Mouse (Mus musculus): ENCODE measurements at regions not wholly inside any gene's neighbourhood (a gene's known extent, or its start where the extent isn't known, plus 50 kb on each side); places are given as distances from the start of the nearest gene placed in this dataset.
"Not testable (repeated sequence)": the region's sequence is repeated elsewhere in the genome, so short reads cannot be mapped to it uniquely, and the experiment has no call there.

GRCm38 (mm10) chr15:41920270-41920669, 1786.1 kb downstream of the 9330182O14Rik start:
- DNase-seq (ENCODE audit: low spot score in 2 of 2) = no peak

- DNase-seq (ENCODE audit: low spot score in 2 of 2) = no peak
Measured at GRCm38 (mm10) chr15:41936697-41937096, 1802.5 kb downstream of the 9330182O14Rik start.

- no peak for DNase-seq (ENCODE audit: low spot score in 2 of 2)
Measured at GRCm38 (mm10) chr15:41945226-41945625, 1811.1 kb downstream of the 9330182O14Rik start.

GRCm38 (mm10) chr15:41947888-41948287, 1813.7 kb downstream of the 9330182O14Rik start:
- no peak for DNase-seq (ENCODE audit: low spot score in 2 of 2)

- DNase-seq (ENCODE audit: low spot score in 2 of 2) = peak in 1 of 2 experiments; percentile 4
Measured at GRCm38 (mm10) chr15:41948347-41949093, 1814.4 kb downstream of the 9330182O14Rik start.

GRCm38 (mm10) chr15:41949094-41949461, 1814.9 kb downstream of the 9330182O14Rik start:
- DNase-seq (ENCODE audit: low spot score in 2 of 2) = no peak

GRCm38 (mm10) chr15:41951276-41951675, 1817.1 kb downstream of the 9330182O14Rik start:
- DNase-seq (ENCODE audit: low spot score in 2 of 2) = no peak

GRCm38 (mm10) chr15:41960597-41960996, 1826.4 kb downstream of the 9330182O14Rik start:
- DNase-seq (ENCODE audit: low spot score in 2 of 2) = no peak

- peak in 1 of 2 experiments; percentile 4 for DNase-seq (ENCODE audit: low spot score in 2 of 2)
Measured at GRCm38 (mm10) chr15:41970877-41971276, 1836.7 kb downstream of the 9330182O14Rik start.

- DNase-seq (ENCODE audit: low spot score in 2 of 2) = peak; percentile 83 to 88
Measured at GRCm38 (mm10) chr15:41973263-41973662, 1839.1 kb downstream of the 9330182O14Rik start.

- no peak for DNase-seq (ENCODE audit: low spot score in 2 of 2)
Measured at GRCm38 (mm10) chr15:41977196-41977595, 1843.0 kb downstream of the 9330182O14Rik start.

- DNase-seq (ENCODE audit: low spot score in 2 of 2) = peak in 1 of 2 experiments; percentile 7
Measured at GRCm38 (mm10) chr15:41977649-41978231, 1843.6 kb downstream of the 9330182O14Rik start.

GRCm38 (mm10) chr15:41983261-41983660, 1849.1 kb downstream of the 9330182O14Rik start:
- no peak for DNase-seq (ENCODE audit: low spot score in 2 of 2)

- DNase-seq (ENCODE audit: low spot score in 2 of 2) = no peak
Measured at GRCm38 (mm10) chr15:41984267-41984666, 1850.1 kb downstream of the 9330182O14Rik start.

GRCm38 (mm10) chr15:41986264-41986663, 1852.1 kb downstream of the 9330182O14Rik start:
- no peak for DNase-seq (ENCODE audit: low spot score in 2 of 2)

GRCm38 (mm10) chr15:41989065-41989464, 1854.9 kb downstream of the 9330182O14Rik start:
- DNase-seq (ENCODE audit: low spot score in 2 of 2) = no peak

GRCm38 (mm10) chr15:41991816-41992215, 1857.7 kb downstream of the 9330182O14Rik start:
- no peak for DNase-seq (ENCODE audit: low spot score in 2 of 2)

- DNase-seq (ENCODE audit: low spot score in 2 of 2) = not testable (repeated sequence)
Measured at GRCm38 (mm10) chr15:42032286-42032685, 1898.1 kb downstream of the 9330182O14Rik start.

GRCm38 (mm10) chr15:42047088-42047976, 1913.2 kb downstream of the 9330182O14Rik start:
- DNase-seq (ENCODE audit: low spot score in 2 of 2) = no peak

GRCm38 (mm10) chr15:42056772-42057171, 1922.6 kb downstream of the 9330182O14Rik start:
- peak; percentile 7 to 24 for DNase-seq (ENCODE audit: low spot score in 2 of 2)

- DNase-seq (ENCODE audit: low spot score in 2 of 2) = no peak
Measured at GRCm38 (mm10) chr15:42068207-42068831, 1934.2 kb downstream of the 9330182O14Rik start.

GRCm38 (mm10) chr15:42069072-42069471, 1934.9 kb downstream of the 9330182O14Rik start:
- DNase-seq (ENCODE audit: low spot score in 2 of 2) = no peak

Data from urinary bladder, postnatal 36 days (tissue).